Mouse (Mus musculus): ENCODE data around the gene Paqr5.

Paqr5 gene

GRCm38 (mm10) chr9:62026600-62026999 lies at the start of gene Paqr5:
Gene Paqr5 (minus strand): TSS chr9:62026856.
- DNase-seq (ENCODE audit: low spot score in 2 of 2), result no peak

- no peak for DNase-seq (ENCODE audit: low spot score in 2 of 2)
Measured at GRCm38 (mm10) chr9:62062234-62062633, 35.6 kb upstream of the Paqr5 start.

- no peak for DNase-seq (ENCODE audit: low spot score in 2 of 2)
Measured at GRCm38 (mm10) chr9:62060431-62060830, 33.8 kb upstream of the Paqr5 start.

GRCm38 (mm10) chr9:62059941-62060340 lies 33.3 kb upstream of the Paqr5 start:
- DNase-seq (ENCODE audit: low spot score in 2 of 2), result peak; percentile 38 to 45

- no peak for DNase-seq (ENCODE audit: low spot score in 2 of 2)
Measured at GRCm38 (mm10) chr9:62057881-62058506, 31.3 kb upstream of the Paqr5 start.

- DNase-seq (ENCODE audit: low spot score in 2 of 2), result no peak
Measured at GRCm38 (mm10) chr9:62056206-62056605, 29.6 kb upstream of the Paqr5 start.

GRCm38 (mm10) chr9:62050801-62051200 lies 24.1 kb upstream of the Paqr5 start:
- no peak for DNase-seq (ENCODE audit: low spot score in 2 of 2)

- DNase-seq (ENCODE audit: low spot score in 2 of 2), result no peak
Measured at GRCm38 (mm10) chr9:62049166-62049565, 22.5 kb upstream of the Paqr5 start.

- no peak for DNase-seq (ENCODE audit: low spot score in 2 of 2)
Measured at GRCm38 (mm10) chr9:62042167-62042566, 15.5 kb upstream of the Paqr5 start.

- DNase-seq (ENCODE audit: low spot score in 2 of 2), result peak; percentile 59 to 71
Measured at GRCm38 (mm10) chr9:62040008-62040608, 13.5 kb upstream of the Paqr5 start.

- DNase-seq (ENCODE audit: low spot score in 2 of 2), result no peak
Measured at GRCm38 (mm10) chr9:62035806-62036205, 9.2 kb upstream of the Paqr5 start.

- no peak for DNase-seq (ENCODE audit: low spot score in 2 of 2)
Measured at GRCm38 (mm10) chr9:62032206-62032605, 5.5 kb upstream of the Paqr5 start.

- no peak for DNase-seq (ENCODE audit: low spot score in 2 of 2)
Measured at GRCm38 (mm10) chr9:62028072-62028471, 1.4 kb upstream of the Paqr5 start.

GRCm38 (mm10) chr9:62025056-62025455 lies 1.6 kb downstream of the Paqr5 start:
- DNase-seq (ENCODE audit: low spot score in 2 of 2), result no peak

GRCm38 (mm10) chr9:62023879-62024278 lies 2.8 kb downstream of the Paqr5 start:
- no peak for DNase-seq (ENCODE audit: low spot score in 2 of 2)

- no peak for DNase-seq (ENCODE audit: low spot score in 2 of 2)
Measured at GRCm38 (mm10) chr9:62022961-62023680, 3.5 kb downstream of the Paqr5 start.

- DNase-seq (ENCODE audit: low spot score in 2 of 2), result no peak
Measured at GRCm38 (mm10) chr9:62021583-62022120, 5.0 kb downstream of the Paqr5 start.

GRCm38 (mm10) chr9:62020259-62020658 lies 6.4 kb downstream of the Paqr5 start:
- no peak for DNase-seq (ENCODE audit: low spot score in 2 of 2)

GRCm38 (mm10) chr9:62018229-62019093 lies 8.2 kb downstream of the Paqr5 start:
- no peak for DNase-seq (ENCODE audit: low spot score in 2 of 2)

GRCm38 (mm10) chr9:62017329-62017728 lies 9.3 kb downstream of the Paqr5 start:
- no peak for DNase-seq (ENCODE audit: low spot score in 2 of 2)

GRCm38 (mm10) chr9:62015504-62015903 lies 11.2 kb downstream of the Paqr5 start:
- DNase-seq (ENCODE audit: low spot score in 2 of 2), result no peak

All from heart, adult 9 months (tissue).